Mouse (Mus musculus) ES-Bruce4 (cell line): ENCODE data around the gene Tmem121.

Experiments used
- CTCF ChIP-seq: IDR thresholded peaks from one replicate; pipeline ENCODE4 v1.8.1; 2011; ENCODE audit warnings: low read depth, low read length
- EP300 ChIP-seq: IDR thresholded peaks from 2 replicates; pipeline ENCODE4 v1.6.1; 2011; ENCODE audit warnings: low read depth, low read length; ENCODE audit not compliant: insufficient read depth
- POLR2A ChIP-seq: IDR thresholded peaks from one replicate; pipeline ENCODE4 v1.8.1; 2011; ENCODE audit warnings: low read length; ENCODE audit not compliant: insufficient read depth

- peak; percentile 75 for TF ChIP-seq CTCF
- no peak for TF ChIP-seq POLR2A
- no peak for TF ChIP-seq EP300
These were observed 36.4 kb downstream of the Tmem121 start for GRCm38 (mm10) chr12:113222121-113222636.
